Mouse (Mus musculus) erythroblast, embryonic 14.5 days (primary cell): ENCODE data around the gene Ccdc89. TPM values are rescaled to one million over a fixed set of nuclear protein-coding genes. Genes with fewer than 3 reads are reported as not detected.

Source experiments
- H3K27me3 ChIP-seq: 2 replicates; pipeline ENCODE4 v1.6.1; 2012; ENCODE audit warnings: inconsistent platforms; ENCODE audit not compliant: control insufficient read depth
- H3K36me3 ChIP-seq: 2 replicates; pipeline ENCODE4 v1.6.1; 2012; ENCODE audit warnings: mild to moderate bottlenecking, inconsistent platforms; ENCODE audit not compliant: control insufficient read depth
- H3K4me1 ChIP-seq: 2 replicates; pipeline ENCODE4 v1.6.1; 2012; ENCODE audit warnings: inconsistent platforms; ENCODE audit not compliant: control insufficient read depth
- H3K4me3 ChIP-seq: replicated peaks from 2 replicates; pipeline ENCODE3; 2012; ENCODE audit warnings: moderate library complexity, mild to moderate bottlenecking, inconsistent platforms
- H3K9me3 ChIP-seq: 2 replicates; pipeline ENCODE4 v1.6.1; 2012; ENCODE audit warnings: low read length, inconsistent platforms, mixed read lengths; ENCODE audit not compliant: control insufficient read depth
- GATA1 ChIP-seq: IDR thresholded peaks from 2 replicates; pipeline ENCODE4 v1.6.1; 2012; ENCODE audit warnings: low read length, inconsistent platforms, mixed read lengths
- TAL1 ChIP-seq: IDR thresholded peaks from 3 replicates; pipeline ENCODE4 v1.6.1; 2012; ENCODE audit warnings: low read length, inconsistent platforms, mixed read lengths
- polyA plus RNA-seq: library from polyadenylated mRNA; stranded (reverse); fragments of >175 nt; gene quantifications from 2 replicates; pipeline ENCODE4 v1.2.3, GENCODE M21; 2012

Ccdc89 gene
- polyA plus RNA-seq, 1 experiment, result not detected

GRCm38 (mm10) chr7:90440044-90440443 is 13.7 kb downstream of the Ccdc89 start:
- H3K36me3 ChIP-seq, result peaks cover 6% of the 10 kb centered on the region
- H3K4me1 ChIP-seq, result peaks cover 9% of the 10 kb centered on the region
- TF ChIP-seq GATA1 (no peak), TAL1 (no peak)
- H3K4me3 ChIP-seq, result no peak overlapping the region
- H3K9me3 ChIP-seq, result no peaks in the 10 kb centered on the region
- H3K27me3 ChIP-seq, result no peaks in the 10 kb centered on the region

GRCm38 (mm10) chr7:90442070-90442469 is 15.7 kb downstream of the Ccdc89 start:
- Histone ChIP-seq H3K9me3 (no peaks in the 10 kb centered on the region), H3K36me3 (peaks cover 20% of the 10 kb centered on the region), H3K4me1 (peaks cover 16% of the 10 kb centered on the region), H3K27me3 (no peaks in the 10 kb centered on the region), H3K4me3 (peak overlapping the region; percentile 99)
- TF ChIP-seq GATA1 (no peak), TAL1 (no peak)

GRCm38 (mm10) chr7:90442518-90443080 is 16.2 kb downstream of the Ccdc89 start, which contains the start of gene Crebzf:
Gene Crebzf, plus strand, starts transcription at chr7:90442729.
- H3K36me3 ChIP-seq, result peaks cover 25% of the 10 kb centered on the region
- no peaks in the 10 kb centered on the region for H3K9me3 ChIP-seq
- peak within 1 kb of the TSS; percentile 99 for H3K4me3 ChIP-seq
- TF ChIP-seq GATA1 (no peak), TAL1 (no peak)
- H3K4me1 ChIP-seq, result peaks cover 16% of the 10 kb centered on the region
- no peaks in the 10 kb centered on the region for H3K27me3 ChIP-seq

DNA sequence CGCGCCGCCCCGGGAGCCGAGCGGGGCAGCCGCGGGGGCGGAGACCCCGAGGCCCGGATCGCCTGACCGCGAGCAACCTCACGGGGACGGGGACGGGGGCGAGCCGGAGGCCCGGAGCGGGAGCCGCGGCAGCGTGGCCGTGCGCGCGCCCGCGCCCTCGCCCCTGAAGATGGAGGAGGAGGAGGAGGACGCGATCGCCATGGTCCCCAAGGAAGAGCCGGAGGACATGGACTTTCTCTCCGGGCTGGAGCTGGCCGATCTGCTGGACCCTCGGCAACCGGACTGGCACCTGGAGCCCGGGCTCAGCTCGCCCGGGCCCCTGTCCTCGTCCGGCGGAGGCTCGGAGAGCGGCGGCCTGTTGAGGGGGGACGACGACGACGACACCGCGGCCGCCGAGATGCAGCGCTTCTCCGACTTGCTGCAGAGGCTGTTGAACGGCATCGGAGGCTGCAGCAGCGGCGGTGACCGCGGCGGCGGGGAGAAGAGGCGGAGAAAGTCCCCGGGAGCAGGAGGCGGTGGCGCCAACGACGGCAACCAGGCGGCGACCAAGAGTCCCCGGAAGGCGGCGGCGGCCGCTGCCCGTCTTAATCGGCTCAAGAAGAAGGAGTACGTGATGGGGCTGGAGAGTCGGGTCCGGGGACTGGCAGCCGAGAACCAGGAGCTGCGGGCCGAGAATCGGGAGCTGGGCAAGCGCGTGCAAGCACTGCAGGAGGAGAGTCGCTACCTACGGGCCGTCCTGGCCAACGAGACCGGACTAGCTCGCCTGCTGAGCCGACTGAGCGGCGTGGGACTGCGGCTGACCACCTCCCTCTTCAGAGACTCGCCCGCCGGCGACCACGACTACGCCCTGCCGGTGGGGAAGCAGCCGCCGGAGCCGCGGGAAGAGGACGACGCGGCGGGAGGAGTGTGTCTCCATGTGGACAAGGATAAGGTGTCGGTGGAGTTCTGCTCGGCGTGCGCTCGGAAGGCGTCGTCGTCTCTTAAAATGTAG is 17.0 kb downstream of the Ccdc89 start:
- Histone ChIP-seq H3K4me1 (peaks cover 16% of the 10 kb centered on the region), H3K4me3 (peak overlapping the region; percentile 99)
- TF ChIP-seq TAL1 (no peak), GATA1 (no peak)

GRCm38 (mm10) chr7:90444206-90444605 is 17.8 kb downstream of the Ccdc89 start:
- H3K36me3 ChIP-seq, result peaks cover 41% of the 10 kb centered on the region
- TF ChIP-seq TAL1, result no peak
- no peak for TF ChIP-seq GATA1
- H3K9me3 ChIP-seq, result no peaks in the 10 kb centered on the region
- H3K4me3 ChIP-seq, result peak overlapping the region; percentile 99
- no peaks in the 10 kb centered on the region for H3K27me3 ChIP-seq
- peaks cover 16% of the 10 kb centered on the region for H3K4me1 ChIP-seq

More for the DNA sequence above, 17.0 kb downstream of the Ccdc89 start:
- no peaks in the 10 kb centered on the region for H3K27me3 ChIP-seq
- H3K36me3 ChIP-seq, result peaks cover 33% of the 10 kb centered on the region
- H3K9me3 ChIP-seq, result no peaks in the 10 kb centered on the region

- Histone ChIP-seq H3K4me3 (peak overlapping the region; percentile 82), H3K4me1 (peaks cover 36% of the 10 kb centered on the region), H3K36me3 (peaks cover 39% of the 10 kb centered on the region), H3K9me3 (no peaks in the 10 kb centered on the region), H3K27me3 (peaks cover 7% of the 10 kb centered on the region; the same call in 1 of the 2 replicates)
- TF ChIP-seq TAL1 (no peak), GATA1 (no peak)
Observed at GRCm38 (mm10) chr7:90456149-90456844, 29.9 kb downstream of the Ccdc89 start.

DNA sequence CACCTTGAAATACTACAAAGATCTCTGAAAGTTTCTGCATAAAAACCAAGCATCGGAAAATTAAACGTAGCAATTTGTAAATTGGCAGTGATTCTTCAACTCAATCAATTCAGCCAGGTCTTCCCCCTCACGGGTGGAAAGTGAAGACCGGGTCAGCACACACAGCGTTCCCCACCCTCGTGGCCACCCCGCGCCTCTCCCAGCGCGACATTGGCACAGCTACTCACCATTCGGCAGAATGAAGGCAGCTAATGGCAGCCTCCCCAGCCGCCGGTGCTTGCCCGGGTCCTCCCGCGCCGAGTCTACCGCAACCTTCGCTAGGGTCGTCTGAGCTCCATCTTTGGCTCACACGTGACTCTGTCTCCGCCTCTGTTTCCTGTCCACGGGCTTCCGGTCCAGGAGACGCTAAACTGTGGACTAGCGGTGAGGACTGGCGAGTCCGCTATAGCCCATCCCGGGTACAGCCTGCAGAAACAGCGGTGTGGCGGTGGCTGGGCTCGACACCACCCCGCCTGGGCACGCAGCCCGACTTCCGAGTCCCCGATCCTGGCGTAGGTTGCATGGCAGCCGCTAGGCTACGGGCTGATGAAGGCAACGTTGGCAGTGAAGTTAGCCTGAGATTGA is 30.6 kb downstream of the Ccdc89 start, which contains the start of gene Tmem126a:
TSS of gene Tmem126a (minus strand) at position 385 of the 624 bp plus-strand sequence.
- H3K36me3 ChIP-seq, result peaks cover 32% of the 10 kb centered on the region
- TF ChIP-seq GATA1, result no peak
- no peak for TF ChIP-seq TAL1
- peak within 1 kb of the TSS; percentile 82 for H3K4me3 ChIP-seq
- peaks cover 38% of the 10 kb centered on the region for H3K4me1 ChIP-seq
- peaks cover 7% of the 10 kb centered on the region; the same call in 1 of the 2 replicates for H3K27me3 ChIP-seq
- no peaks in the 10 kb centered on the region for H3K9me3 ChIP-seq

- H3K4me1 ChIP-seq, result peaks cover 38% of the 10 kb centered on the region
- TF ChIP-seq TAL1, result no peak
- TF ChIP-seq GATA1, result no peak
- H3K4me3 ChIP-seq, result peak overlapping the region; percentile 82
- H3K36me3 ChIP-seq, result peaks cover 27% of the 10 kb centered on the region
- peaks cover 7% of the 10 kb centered on the region; the same call in 1 of the 2 replicates for H3K27me3 ChIP-seq
- no peaks in the 10 kb centered on the region for H3K9me3 ChIP-seq
Observed at GRCm38 (mm10) chr7:90457517-90457916, 31.1 kb downstream of the Ccdc89 start.
